Mouse (Mus musculus) cerebellum, adult 9-11 months (tissue): ENCODE measurements at regions not wholly inside any gene's neighbourhood (a gene's known extent, or its start where the extent isn't known, plus 50 kb on each side); places are given as distances from the start of the nearest gene placed in this dataset.

Experiments used
- DNase-seq: peaks from one replicate; pipeline ENCODE4 v3.0.0; 2022

- no peak for DNase-seq
Observed at GRCm38 (mm10) chr9:101439856-101440255, 188.3 kb upstream of the Ppp2r3a start.

DNA sequence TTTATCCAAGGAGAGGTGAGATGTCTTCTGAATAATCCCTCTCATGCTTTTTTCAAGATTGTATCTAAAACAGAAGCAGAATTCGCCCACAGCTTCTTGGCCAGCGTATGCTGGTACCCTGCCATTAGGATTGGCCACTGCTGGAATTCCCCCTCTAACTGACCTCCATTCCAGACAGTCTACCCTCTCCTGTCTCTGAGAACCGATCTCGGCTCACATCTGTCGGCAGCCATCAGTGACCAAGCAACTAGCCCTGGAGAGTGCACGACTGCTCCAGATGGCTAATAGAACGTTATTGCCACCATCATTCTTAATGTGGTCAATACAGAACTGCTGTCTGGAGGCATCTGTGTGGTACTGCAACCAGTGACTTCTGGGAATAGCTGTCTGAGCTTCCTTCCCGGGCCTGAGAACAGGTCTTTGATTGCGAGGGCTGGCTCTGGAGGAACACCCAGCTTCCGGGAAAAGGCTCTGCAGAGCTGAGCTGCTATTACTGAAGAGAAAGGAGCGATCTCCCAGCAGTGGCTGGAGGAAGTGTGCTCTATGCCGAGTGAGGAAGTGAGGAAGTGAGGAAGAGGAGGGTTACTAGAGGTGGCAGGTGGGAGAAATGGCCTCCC lies 187.1 kb upstream of the Ppp2r3a start:
- DNase-seq, result no peak

GRCm38 (mm10) chr9:101424974-101425670 lies 173.5 kb upstream of the Ppp2r3a start:
- no peak for DNase-seq

DNA sequence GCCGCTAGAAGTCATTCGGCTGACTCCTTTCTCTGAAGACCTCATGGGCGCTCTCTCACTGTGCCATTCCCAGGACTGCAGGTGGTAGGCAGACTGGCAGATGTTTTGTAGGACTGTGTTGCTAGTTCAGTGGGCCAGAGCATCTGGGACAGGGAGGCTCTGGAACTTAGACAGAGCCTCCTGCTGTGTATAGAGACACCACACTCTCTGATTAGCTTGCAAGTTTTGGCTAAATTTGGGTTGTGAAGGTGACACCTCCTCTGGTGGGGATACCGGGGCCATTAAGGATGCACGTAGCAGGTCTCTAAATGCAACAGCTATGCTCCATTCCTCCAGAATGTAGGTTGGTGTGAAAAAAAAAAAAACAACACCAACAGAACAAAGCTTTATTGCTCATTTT lies 171.4 kb upstream of the Ppp2r3a start:
- DNase-seq, result no peak

- no peak for DNase-seq
Observed at GRCm38 (mm10) chr9:101422006-101422405, 170.4 kb upstream of the Ppp2r3a start.

DNA sequence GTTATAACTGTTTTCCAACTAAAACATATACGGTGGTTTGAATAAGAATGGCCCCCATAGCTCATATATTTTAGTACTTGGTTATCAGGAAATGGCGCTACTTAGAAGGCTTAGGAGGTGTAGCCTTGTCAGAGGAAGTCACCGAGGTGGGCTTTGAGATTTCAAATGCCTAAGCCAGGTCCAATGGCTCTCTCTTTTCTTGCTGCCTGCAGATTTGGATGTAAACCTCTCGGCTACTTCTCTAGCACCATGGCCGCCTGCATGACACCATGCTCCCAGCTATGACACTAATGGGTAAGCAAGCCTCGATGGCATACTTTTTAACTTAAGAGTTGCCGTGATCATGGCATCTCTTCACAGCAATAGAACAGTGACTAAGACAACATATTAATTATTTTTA lies 169.5 kb upstream of the Ppp2r3a start:
- DNase-seq, result no peak

DNA sequence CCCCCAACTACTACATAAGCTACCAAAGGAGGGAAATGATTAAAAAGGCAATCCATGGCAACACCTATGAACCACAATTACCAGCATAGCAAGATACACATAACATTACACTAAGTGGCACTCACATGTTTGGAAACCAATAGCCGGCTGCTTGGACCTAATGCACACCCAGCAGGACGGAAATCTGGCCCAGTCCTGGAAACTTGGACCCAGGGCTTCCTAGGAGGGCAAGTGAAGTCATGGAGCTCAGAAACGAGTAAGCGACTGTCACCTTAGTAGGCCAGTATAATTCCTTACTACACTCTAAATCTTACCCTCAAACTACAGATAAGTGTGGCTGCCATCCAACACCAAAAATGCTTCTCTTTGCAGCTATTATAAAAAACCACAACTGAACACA lies 168.6 kb upstream of the Ppp2r3a start:
- DNase-seq, result no peak

GRCm38 (mm10) chr9:101417660-101418059 lies 166.1 kb upstream of the Ppp2r3a start:
- DNase-seq, result no peak

DNA sequence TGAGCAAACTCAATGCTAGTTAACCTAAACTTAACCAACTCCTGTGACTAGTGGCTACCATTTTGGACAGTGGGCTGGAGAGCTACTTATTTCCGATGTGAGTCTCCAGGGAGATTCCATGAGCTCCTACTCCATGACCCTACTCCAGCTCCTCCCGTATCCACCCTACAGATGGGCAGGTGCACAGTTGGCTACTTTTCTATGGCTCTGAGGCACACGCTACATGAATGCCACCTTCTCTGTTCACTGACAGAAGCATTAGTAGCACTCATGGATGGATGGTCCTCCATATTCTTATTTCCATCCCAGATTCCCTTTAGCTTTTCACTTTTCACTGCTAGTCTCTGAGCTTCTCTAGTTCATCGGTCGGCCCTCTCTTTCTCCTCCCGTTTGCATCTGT lies 164.7 kb upstream of the Ppp2r3a start:
- DNase-seq, result no peak

DNA sequence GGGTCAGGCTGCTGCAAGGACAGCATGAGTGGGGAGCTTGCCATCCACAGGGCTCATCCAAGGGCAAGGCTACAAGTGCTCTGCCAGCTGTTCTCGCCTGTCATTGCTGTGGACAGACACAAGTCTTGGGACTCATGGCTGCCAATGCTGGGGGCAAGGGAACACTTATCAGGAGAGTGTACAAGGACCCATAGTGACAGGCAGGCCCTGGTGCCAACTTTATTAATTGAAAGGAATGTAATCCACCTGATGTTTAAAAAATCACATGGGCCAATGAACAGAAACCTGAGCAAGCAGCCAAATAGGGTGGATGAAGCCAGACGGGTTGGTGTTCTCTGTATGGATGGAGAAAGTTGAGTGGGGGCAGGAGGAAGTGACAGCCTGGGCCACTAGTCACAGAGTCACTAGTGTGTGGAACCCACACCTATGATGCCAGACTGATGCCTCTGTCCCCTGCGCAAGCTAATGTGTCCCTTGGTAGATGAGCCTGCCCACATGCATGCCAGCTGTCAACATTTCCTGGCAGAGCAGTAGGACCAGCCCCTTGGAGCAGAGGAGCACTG lies 161.6 kb upstream of the Ppp2r3a start:
- no peak for DNase-seq

DNA sequence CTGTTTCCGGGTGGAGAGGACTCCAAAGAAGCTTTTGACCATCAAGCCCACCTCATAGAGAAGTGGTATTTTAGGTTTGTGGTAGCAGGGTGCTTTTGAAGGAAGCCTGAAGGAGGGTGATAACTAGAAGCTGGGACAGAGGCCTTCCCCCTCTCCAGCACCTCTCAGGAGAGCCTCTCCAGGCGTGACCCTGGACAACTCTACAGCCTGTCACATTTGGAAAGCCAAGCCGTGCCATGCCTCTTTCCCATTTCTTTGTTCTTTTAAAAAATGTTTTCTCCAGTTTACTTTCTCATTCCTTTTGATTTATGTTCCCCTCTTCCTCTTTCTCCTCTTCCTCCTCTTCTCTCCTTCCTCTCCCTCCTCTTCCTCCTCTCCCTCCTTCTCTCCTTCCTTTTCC lies 160.4 kb upstream of the Ppp2r3a start:
- DNase-seq, result no peak

DNA sequence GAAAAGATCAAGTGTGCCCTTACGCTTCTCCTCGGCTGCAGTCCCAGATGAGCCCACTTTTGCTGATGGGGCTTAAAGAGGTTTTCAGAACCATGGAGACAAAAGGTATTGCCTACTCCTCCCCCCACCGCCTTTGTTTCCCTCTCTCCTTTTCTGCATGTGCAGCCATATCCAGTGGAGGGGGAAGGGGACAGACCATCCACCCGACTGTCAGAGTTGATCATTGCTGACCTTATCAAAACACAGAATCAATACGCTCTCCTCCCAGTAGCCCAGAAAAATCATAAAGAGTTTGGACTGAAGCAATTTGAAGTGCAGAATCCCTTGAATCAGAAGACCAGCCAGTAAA lies 159.9 kb upstream of the Ppp2r3a start:
- no peak for DNase-seq

DNA sequence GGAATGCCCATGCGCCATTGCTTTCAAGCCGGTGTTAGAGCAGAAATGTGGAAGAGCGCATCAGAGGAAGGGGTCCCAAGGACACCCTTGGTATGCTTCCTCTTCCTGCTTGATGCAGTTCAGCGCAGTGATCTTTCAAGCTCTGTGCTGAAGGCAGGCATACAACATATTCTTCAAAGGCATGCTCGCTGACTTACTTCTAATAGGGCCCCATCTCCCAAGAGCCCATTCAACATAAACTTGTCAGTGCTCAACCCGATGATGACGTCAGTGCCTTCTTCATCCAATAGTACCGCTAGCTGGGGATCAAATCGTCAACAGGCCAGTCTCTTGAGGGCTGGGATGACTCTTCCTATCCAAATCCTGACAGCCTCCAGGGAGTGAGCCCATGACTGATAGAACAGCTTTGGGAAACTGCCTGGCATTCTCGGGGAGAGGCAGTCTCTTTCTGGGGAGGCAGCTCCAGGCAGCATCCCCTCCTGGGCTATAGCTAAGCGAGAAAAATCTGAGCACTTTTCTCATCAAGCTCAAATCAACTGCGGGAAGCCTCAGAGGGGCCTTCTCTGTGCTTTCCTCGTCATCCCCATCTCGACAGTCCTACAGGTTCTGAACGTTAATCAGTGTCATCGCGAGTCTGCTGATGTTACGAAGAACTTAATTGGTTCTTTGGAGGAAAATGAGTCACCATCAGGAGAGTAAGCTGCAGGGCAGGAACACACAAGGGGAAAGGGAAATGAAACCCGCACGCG lies 159.4 kb upstream of the Ppp2r3a start:
- no peak for DNase-seq

DNA sequence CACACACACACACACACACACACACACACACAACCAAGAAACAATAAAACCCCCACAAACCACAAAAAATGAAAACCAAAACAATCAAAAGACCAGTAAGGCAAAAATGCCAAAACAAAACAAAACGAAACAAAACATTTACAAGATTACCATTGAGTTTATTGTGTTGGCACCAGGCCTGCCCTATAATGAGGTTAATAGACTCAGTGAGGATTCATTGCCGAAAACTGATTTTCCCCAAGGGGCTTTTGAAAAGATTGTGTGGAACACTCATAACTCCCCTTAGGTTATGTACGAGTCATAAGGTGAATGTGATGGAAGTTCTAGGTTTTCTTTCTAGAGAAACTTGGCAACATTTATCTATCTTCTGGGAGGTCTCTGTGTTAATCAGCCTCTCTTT lies 158.8 kb upstream of the Ppp2r3a start:
- no peak for DNase-seq

DNA sequence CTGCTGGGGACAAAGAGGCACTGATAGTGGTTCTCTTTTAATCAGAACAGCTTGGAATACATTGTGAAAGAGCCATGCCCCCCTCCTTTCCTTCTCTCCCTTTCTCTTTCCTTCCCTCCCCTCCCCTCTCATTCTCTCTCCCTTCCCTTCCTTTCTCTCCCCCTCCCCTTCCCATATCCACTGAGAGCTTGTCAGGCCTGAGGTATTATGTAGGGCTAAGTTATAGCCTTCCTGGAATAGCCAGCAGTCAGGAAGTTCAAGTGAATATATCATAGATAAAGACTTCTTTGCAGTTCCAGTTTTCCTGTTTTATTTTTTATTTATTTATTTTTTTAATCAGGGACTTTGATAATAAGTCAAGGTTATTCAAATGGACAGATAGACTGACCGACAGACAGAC lies 156.5 kb upstream of the Ppp2r3a start:
- DNase-seq, result no peak

GRCm38 (mm10) chr9:101407141-101407540 lies 155.5 kb upstream of the Ppp2r3a start:
- DNase-seq, result peak; percentile 18

GRCm38 (mm10) chr9:101404441-101405081 lies 153.0 kb upstream of the Ppp2r3a start:
- DNase-seq, result peak; percentile 45

GRCm38 (mm10) chr9:101404034-101404433 lies 152.4 kb upstream of the Ppp2r3a start:
- DNase-seq, result no peak

- no peak for DNase-seq
Observed at GRCm38 (mm10) chr9:101402544-101403194, 151.1 kb upstream of the Ppp2r3a start.

GRCm38 (mm10) chr9:101401416-101401815 lies 149.8 kb upstream of the Ppp2r3a start:
- DNase-seq, result no peak

DNA sequence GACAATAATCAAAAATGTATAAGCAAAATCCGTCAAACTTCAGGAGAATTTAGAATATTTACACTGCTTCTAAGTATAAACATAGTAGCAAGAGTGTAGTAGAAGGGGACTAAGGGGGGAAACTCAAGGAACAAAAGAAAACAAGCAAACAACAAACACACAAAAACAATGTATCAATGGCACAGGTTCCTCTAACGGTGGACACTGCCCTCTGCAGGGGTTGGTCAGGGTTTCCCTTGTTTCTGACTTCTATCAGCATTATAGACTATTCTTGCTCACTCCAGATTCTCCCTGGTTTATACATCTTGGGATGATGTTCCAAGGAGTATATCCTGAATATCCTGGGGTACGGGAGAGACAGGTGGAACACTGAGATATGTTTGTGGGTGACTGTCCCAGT lies 147.3 kb upstream of the Ppp2r3a start:
- no peak for DNase-seq

GRCm38 (mm10) chr9:101369380-101369779 lies 117.8 kb upstream of the Ppp2r3a start:
- no peak for DNase-seq

DNA sequence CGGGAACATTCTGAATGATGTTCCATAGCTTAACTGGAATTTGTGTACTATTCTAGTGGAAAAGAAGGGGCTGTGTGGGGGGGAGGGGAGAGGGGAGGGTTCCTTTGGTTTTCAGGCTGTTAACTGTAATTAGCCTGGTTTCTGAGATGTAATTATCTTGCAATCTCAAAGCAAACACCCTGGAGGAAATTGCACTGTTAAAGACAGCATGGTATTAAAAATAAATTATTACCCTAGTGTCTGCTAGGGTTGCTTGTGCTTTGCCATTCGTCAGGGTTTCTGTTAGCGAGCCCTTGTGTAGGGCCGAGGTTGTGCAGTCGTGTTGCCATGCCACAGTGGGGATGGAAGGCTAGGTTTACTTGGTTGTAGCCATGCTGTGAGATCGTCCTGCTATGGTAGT lies 105.0 kb upstream of the Ppp2r3a start:
- no peak for DNase-seq
